Mouse (Mus musculus): ENCODE results near the gene Papss2. TPM values are rescaled to one million over a fixed set of nuclear protein-coding genes. Genes with fewer than 3 reads are reported as not detected.

The Papss2 gene
- total and polyA plus RNA-seq, 2 experiments: 75.1 to 223 TPM

- Histone ChIP-seq H3K4me1 (ENCODE audit: control insufficient read depth, insufficient read depth, low read length) (peaks cover 10% of the 10 kb centered on the region), H3K27me3 (ENCODE audit: control insufficient read depth, insufficient read depth, low read length) (no peaks in the 10 kb centered on the region), H3K79me2 (ENCODE audit: control insufficient read depth, insufficient read depth, low read length) (peaks cover 14% of the 10 kb centered on the region; the same call in 1 of the 2 replicates), H3K9ac (ENCODE audit: low read depth, low read length) (peak overlapping the region; percentile 71), H3K27ac (replicated peaks; ENCODE audit: insufficient read depth, low read depth, low read length) (peak overlapping the region; percentile 95), H3K36me3 (ENCODE audit: control insufficient read depth, insufficient read depth, low read length) (no peaks in the 10 kb centered on the region; the same call in 1 of the 2 replicates), H3K4me3 (ENCODE audit: insufficient read depth, low read depth, low read length) (peak overlapping the region; percentile 95)
- no peak for TF ChIP-seq POLR2A (IDR thresholded peaks at IDR 0.05; ENCODE audit: extremely low read depth, insufficient read depth, low read length)
- no peak for TF ChIP-seq CTCF (IDR thresholded peaks at IDR 0.05; ENCODE audit: low read depth, low read length)
- under 1% methylated on average over 11 of the region's 11 CpGs for WGBS
- DNase-seq (ENCODE audit: extremely low read depth, low read depth, low spot score): peak; percentile 75
Measured at GRCm38 (mm10) chr19:32712588-32713042, 117.0 kb downstream of the Papss2 start.

DNA sequence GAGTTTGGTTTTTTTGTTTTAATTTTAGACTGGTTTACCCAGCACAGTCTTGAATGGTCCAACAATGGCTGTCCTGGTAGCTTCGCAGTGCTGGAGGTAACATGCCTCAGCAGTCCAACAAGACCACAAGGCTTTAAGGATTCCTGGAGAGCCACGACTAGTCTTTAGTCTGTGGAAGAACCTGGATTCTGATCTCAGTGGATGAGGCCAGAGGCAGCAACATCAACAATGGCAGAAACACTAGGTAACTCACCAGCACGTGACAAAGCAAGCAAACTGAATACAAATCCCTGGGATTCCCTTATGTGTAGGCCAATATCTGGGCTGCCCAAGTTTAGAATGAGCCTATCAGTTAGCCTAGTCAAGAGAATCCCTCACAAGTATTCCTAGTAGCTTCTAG, 117.9 kb downstream of the Papss2 start:
- H3K4me3 ChIP-seq (ENCODE audit: insufficient read depth, low read depth, low read length): no peak overlapping the region
- TF ChIP-seq POLR2A (IDR thresholded peaks at IDR 0.05; ENCODE audit: extremely low read depth, insufficient read depth, low read length): no peak
- TF ChIP-seq CTCF (IDR thresholded peaks at IDR 0.05; ENCODE audit: low read depth, low read length): no peak
- no peak for DNase-seq (ENCODE audit: extremely low read depth, low read depth, low spot score)
- no peaks in the 10 kb centered on the region; the same call in 1 of the 2 replicates for H3K36me3 ChIP-seq (ENCODE audit: control insufficient read depth, insufficient read depth, low read length)
- WGBS: 88% methylated on average over 3 of the region's 3 CpGs
- no peak overlapping the region for H3K9ac ChIP-seq (ENCODE audit: low read depth, low read length)
- H3K79me2 ChIP-seq (ENCODE audit: control insufficient read depth, insufficient read depth, low read length): peaks cover 14% of the 10 kb centered on the region; the same call in 1 of the 2 replicates
- H3K4me1 ChIP-seq (ENCODE audit: control insufficient read depth, insufficient read depth, low read length): peaks cover 10% of the 10 kb centered on the region
- no peak overlapping the region for H3K27ac ChIP-seq (replicated peaks; ENCODE audit: insufficient read depth, low read depth, low read length)
- no peaks in the 10 kb centered on the region for H3K27me3 ChIP-seq (ENCODE audit: control insufficient read depth, insufficient read depth, low read length)

DNA sequence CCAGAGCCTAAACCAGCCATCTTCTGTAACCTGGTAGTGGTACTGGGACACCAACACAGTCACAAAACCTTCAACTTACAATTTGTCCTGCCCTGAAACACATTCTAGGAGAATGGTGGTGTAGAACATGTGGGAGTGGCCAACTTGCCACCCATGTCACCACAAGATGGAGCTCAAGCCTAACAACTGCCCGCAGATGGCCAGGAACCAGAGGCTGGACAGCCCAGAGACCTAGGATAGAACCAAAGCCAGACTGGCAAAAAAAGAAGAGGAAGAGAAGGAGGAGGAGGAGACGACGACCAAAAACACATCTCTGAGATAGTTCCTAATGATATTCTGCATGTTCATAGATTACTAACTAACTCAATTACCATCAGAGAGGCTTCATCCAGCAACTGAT, 119.6 kb downstream of the Papss2 start:
- 2% methylated on average over 3 of the region's 3 CpGs for WGBS
- Histone ChIP-seq H3K27me3 (ENCODE audit: control insufficient read depth, insufficient read depth, low read length) (no peaks in the 10 kb centered on the region), H3K79me2 (ENCODE audit: control insufficient read depth, insufficient read depth, low read length) (peaks cover 6% of the 10 kb centered on the region; the same call in 1 of the 2 replicates), H3K4me1 (ENCODE audit: control insufficient read depth, insufficient read depth, low read length) (peaks cover 7% of the 10 kb centered on the region), H3K27ac (replicated peaks; ENCODE audit: insufficient read depth, low read depth, low read length) (no peak overlapping the region), H3K36me3 (ENCODE audit: control insufficient read depth, insufficient read depth, low read length) (no peaks in the 10 kb centered on the region), H3K4me3 (ENCODE audit: insufficient read depth, low read depth, low read length) (no peak overlapping the region), H3K9ac (ENCODE audit: low read depth, low read length) (no peak overlapping the region)
- TF ChIP-seq CTCF (IDR thresholded peaks at IDR 0.05; ENCODE audit: low read depth, low read length) (peak; percentile 96), POLR2A (IDR thresholded peaks at IDR 0.05; ENCODE audit: extremely low read depth, insufficient read depth, low read length) (no peak)
- DNase-seq (ENCODE audit: extremely low read depth, low read depth, low spot score): peak; percentile 65

GRCm38 (mm10) chr19:32715681-32716080, 120.1 kb downstream of the Papss2 start:
- TF ChIP-seq POLR2A (IDR thresholded peaks at IDR 0.05; ENCODE audit: extremely low read depth, insufficient read depth, low read length) (no peak), CTCF (IDR thresholded peaks at IDR 0.05; ENCODE audit: low read depth, low read length) (no peak)

More at GRCm38 (mm10) chr19:32715681-32716080, 120.1 kb downstream of the Papss2 start:
- Histone ChIP-seq H3K4me3 (ENCODE audit: insufficient read depth, low read depth, low read length) (no peak overlapping the region), H3K79me2 (ENCODE audit: control insufficient read depth, insufficient read depth, low read length) (peaks cover 3% of the 10 kb centered on the region; the same call in 1 of the 2 replicates), H3K36me3 (ENCODE audit: control insufficient read depth, insufficient read depth, low read length) (no peaks in the 10 kb centered on the region), H3K27ac (replicated peaks; ENCODE audit: insufficient read depth, low read depth, low read length) (no peak overlapping the region), H3K27me3 (ENCODE audit: control insufficient read depth, insufficient read depth, low read length) (no peaks in the 10 kb centered on the region), H3K9ac (ENCODE audit: low read depth, low read length) (no peak overlapping the region), H3K4me1 (ENCODE audit: control insufficient read depth, insufficient read depth, low read length) (peaks cover 4% of the 10 kb centered on the region; the same call in 1 of the 2 replicates)
- DNase-seq (ENCODE audit: extremely low read depth, low read depth, low spot score): no peak

Other genes with a start within 250 kb of the Papss2 start
- 26.7 and 34.8 TPM in 2 replicates for gene Sgms1, start 206.1 kb upstream of the Papss2 start, total RNA-seq (2014; rRNA removed)
- gene Sgms1, start 206.1 kb upstream of the Papss2 start, polyA plus RNA-seq (2012; rRNA removed): 6.4 and 6.5 TPM in 2 replicates
- gene Rpl9-ps6, start 129.2 kb upstream of the Papss2 start, total RNA-seq (2014; rRNA removed): 23.8 and 24.3 TPM in 2 replicates
- 2.6 and 3.0 TPM in 2 replicates for gene Rpl9-ps6, start 129.2 kb upstream of the Papss2 start, polyA plus RNA-seq (2012; rRNA removed)
- 35.3 and 44.6 TPM in 2 replicates for gene Minpp1, start 110.0 kb upstream of the Papss2 start, total RNA-seq (2014; rRNA removed)
- gene Minpp1, start 110.0 kb upstream of the Papss2 start, polyA plus RNA-seq (2012; rRNA removed): 46.8 and 53.9 TPM in 2 replicates
- 43.6 and 51.2 TPM in 2 replicates for gene Atad1, start 144.0 kb downstream of the Papss2 start, total RNA-seq (2014; rRNA removed)
- gene Atad1, start 144.0 kb downstream of the Papss2 start, polyA plus RNA-seq (2012; rRNA removed): 7.1 and 9.0 TPM in 2 replicates
- 78.4 and 80.9 TPM in 2 replicates for gene Pten, start 161.7 kb downstream of the Papss2 start, total RNA-seq (2014; rRNA removed)
- 12.9 and 17.9 TPM in 2 replicates for gene Pten, start 161.7 kb downstream of the Papss2 start, polyA plus RNA-seq (2012; rRNA removed)

Data from liver, adult 2 months (tissue).